Mouse (Mus musculus) stomach, postnatal 0 days (tissue): ENCODE measurements around the gene Gm38431. TPM values are rescaled to one million over a fixed set of nuclear protein-coding genes. Genes with fewer than 3 reads are reported as not detected.
A peak's percentile ranks its signal among the peaks of the same experiment; 100 is the strongest.

Source experiments
- ATAC-seq: fragments of 200-750 bp; cut with Nextera tagmentation; 2 replicates; pipeline ENCODE4 v1.8.0; 2017; ENCODE audit not compliant: low FRiP score, low TSS enrichment
- DNase-seq: peaks from one replicate; pipeline ENCODE4 v3.0.0-alpha.2; 2016; ENCODE audit warnings: low spot score
- H3K27ac ChIP-seq: fragments of 300-500 bp; sonication (generic); replicated peaks from 2 replicates; pipeline ENCODE4 v1.5.1; 2014; ENCODE audit warnings: mild to moderate bottlenecking, control low read depth
- H3K27me3 ChIP-seq: fragments of 300-500 bp; sonication (generic); 2 replicates; pipeline ENCODE4 v1.6.1; 2014; ENCODE audit warnings: low read length; ENCODE audit not compliant: control insufficient read depth, insufficient read depth
- H3K36me3 ChIP-seq: fragments of 300-500 bp; sonication (generic); 2 replicates; pipeline ENCODE4 v1.6.1; 2014; ENCODE audit warnings: low read length, mixed read lengths; ENCODE audit not compliant: control insufficient read depth, insufficient read depth
- H3K4me1 ChIP-seq: fragments of 300-500 bp; sonication (generic); replicated peaks from 2 replicates; pipeline ENCODE4 v1.6.1; 2014; ENCODE audit warnings: antibody characterized with exemption; ENCODE audit not compliant: control insufficient read depth, insufficient read depth
- H3K4me2 ChIP-seq: fragments of 300-500 bp; sonication (generic); replicated peaks from 2 replicates; pipeline ENCODE4 v1.6.1; 2014; ENCODE audit warnings: low read depth, mild to moderate bottlenecking, control low read depth, moderate library complexity
- H3K4me3 ChIP-seq: fragments of 300-500 bp; sonication (generic); 2 replicates; pipeline ENCODE4 v1.5.1; 2014; ENCODE audit warnings: low read depth, low read length, control low read depth
- H3K9ac ChIP-seq: fragments of 300-500 bp; sonication (generic); 2 replicates; pipeline ENCODE4 v1.6.1; 2014; ENCODE audit warnings: mild to moderate bottlenecking, low read length, control low read depth, mixed read lengths
- H3K9me3 ChIP-seq: fragments of 300-500 bp; sonication (generic); 2 replicates; pipeline ENCODE4 v1.6.1; 2016; ENCODE audit warnings: low read length; ENCODE audit not compliant: control insufficient read depth
- CTCF ChIP-seq: IDR thresholded peaks from 2 replicates; pipeline ENCODE4 v1.5.1; 2016; ENCODE audit warnings: antibody characterized with exemption, low read depth, mild to moderate bottlenecking, moderate library complexity
- EP300 ChIP-seq: optimal IDR thresholded peaks from 2 replicates; pipeline ENCODE3; 2016; ENCODE audit warnings: antibody characterized with exemption
- WGBS: fragments of 180-500 bp; shearing (Covaris S2); extraction: QIAGEN DNeasy Blood & Tissue Kit; methylation state at CpG from one replicate; pipeline ENCODE4 v1.1.7; 2014; 5-methylcytosine and 5-hydroxymethylcytosine counted together
- polyA plus RNA-seq: library from polyadenylated mRNA; unstranded; fragments of >200 nt; fragmentation: Nextera tagmentation; extraction: Ambion mirVana; gene quantifications from 2 replicates; pipeline ENCODE4 v1.2.1, GENCODE M21; 2015

Gm38431 gene
- polyA plus RNA-seq, 1 experiment from 2014 or later, result 0.28 TPM

DNA sequence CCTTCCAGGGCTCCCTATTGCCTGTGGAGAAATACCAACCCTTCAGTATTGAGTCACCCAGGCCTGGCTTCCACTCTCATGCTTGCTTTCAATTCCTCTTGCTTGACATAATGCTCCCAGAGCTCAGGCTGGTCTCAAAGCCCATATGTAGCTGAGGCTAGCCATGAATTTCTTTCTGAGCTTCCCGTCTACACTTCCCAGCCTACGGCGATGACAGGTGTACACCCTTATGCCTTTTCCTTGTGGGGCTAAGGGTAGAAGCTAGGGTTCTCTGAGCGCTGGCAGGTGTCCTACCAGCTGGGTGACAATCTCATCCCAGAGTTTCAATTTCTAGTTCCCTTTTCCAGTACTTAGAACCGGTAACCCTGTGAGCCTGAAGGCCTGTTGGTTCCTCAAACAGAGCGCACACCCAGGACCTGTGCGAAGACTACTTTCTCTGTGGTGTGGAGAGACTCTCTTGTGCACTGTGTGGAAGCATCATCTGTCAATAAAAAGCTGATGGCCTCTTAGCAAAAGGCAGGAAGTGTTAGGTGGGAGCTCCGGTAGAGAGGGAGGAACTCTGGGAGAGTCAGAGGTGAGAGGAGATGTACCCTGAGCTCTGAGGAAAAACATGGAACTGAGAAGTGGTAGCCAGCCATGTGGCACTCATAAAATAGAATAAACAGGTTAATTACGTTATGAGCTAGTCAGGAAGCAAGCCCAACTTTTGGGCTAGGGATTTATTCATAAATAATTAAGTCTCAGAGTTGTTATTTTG is 33.9 kb upstream of the Gm38431 start:
- peaks cover 7% of the 10 kb centered on the region; the same call in 1 of the 2 replicates for H3K36me3 ChIP-seq
- H3K4me3 ChIP-seq, result no peak overlapping the region
- H3K4me2 ChIP-seq, result no peak overlapping the region
- 85% methylated on average over 9 of the region's 9 CpGs for WGBS
- H3K9me3 ChIP-seq, result no peaks in the 10 kb centered on the region
- no peaks in the 10 kb centered on the region for H3K4me1 ChIP-seq
- TF ChIP-seq CTCF, result no peak
- TF ChIP-seq EP300, result no peak
- DNase-seq, result no peak
- H3K27ac ChIP-seq, result no peak overlapping the region
- H3K9ac ChIP-seq, result no peak overlapping the region
- ATAC-seq, result no peak
- H3K27me3 ChIP-seq, result no peaks in the 10 kb centered on the region

DNA sequence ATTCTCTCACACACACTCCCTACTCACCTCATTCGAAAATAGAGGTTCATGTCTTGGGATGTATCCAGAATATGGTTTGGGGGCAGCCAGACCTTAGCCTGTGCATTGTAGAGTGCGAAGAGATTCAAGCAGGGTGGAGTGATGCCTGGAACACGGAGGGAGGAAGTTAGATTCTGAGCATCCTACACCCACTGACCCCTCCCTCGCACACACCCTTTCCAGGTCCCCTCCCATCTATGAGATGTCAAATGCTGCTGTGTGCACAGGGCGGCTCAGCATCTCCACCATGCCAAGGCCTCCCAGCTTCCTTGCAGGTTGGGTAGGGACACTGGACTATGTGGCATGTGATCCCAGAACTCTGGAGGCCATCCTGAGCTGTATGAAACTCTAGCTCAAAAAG is 33.0 kb upstream of the Gm38431 start:
- no peak for DNase-seq
- H3K27me3 ChIP-seq, result no peaks in the 10 kb centered on the region
- H3K4me3 ChIP-seq, result no peak overlapping the region
- no peak overlapping the region for H3K27ac ChIP-seq
- H3K4me1 ChIP-seq, result no peaks in the 10 kb centered on the region
- peak; percentile 47; the same call in 1 of the 2 replicates for ATAC-seq
- H3K36me3 ChIP-seq, result peaks cover 7% of the 10 kb centered on the region; the same call in 1 of the 2 replicates
- TF ChIP-seq EP300 (no peak), CTCF (no peak)
- 78% methylated on average over 5 of the region's 5 CpGs for WGBS
- no peaks in the 10 kb centered on the region for H3K9me3 ChIP-seq
- no peak overlapping the region for H3K9ac ChIP-seq
- H3K4me2 ChIP-seq, result no peak overlapping the region

DNA sequence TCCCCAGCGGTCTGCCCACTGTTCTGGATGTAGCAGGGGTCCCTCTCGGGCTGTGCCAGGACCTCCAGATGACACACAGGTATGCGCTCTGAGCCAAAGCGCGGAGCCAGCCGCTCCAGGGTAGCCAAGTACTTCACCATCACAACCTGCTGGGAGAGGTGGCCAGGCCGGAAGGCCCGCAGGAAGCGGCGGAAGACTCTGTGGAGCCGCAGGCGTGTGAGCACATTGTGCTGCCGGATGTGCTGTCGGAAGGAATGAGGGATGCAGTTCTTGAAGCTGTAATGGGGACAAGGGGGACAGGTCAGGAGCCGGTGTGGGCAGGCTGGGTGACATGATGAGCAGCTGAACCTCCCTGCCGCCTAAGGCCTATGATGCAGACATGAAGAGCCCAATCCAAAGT is 29.7 kb upstream of the Gm38431 start:
- ATAC-seq (no peak), DNase-seq (no peak)
- Histone ChIP-seq H3K4me3 (no peak overlapping the region), H3K4me2 (no peak overlapping the region), H3K9me3 (no peaks in the 10 kb centered on the region), H3K4me1 (no peaks in the 10 kb centered on the region), H3K36me3 (peaks cover 5% of the 10 kb centered on the region; the same call in 1 of the 2 replicates), H3K27me3 (no peaks in the 10 kb centered on the region), H3K9ac (no peak overlapping the region), H3K27ac (no peak overlapping the region)
- WGBS, result 93% methylated on average over 16 of the region's 16 CpGs
- TF ChIP-seq CTCF (no peak), EP300 (no peak)

DNA sequence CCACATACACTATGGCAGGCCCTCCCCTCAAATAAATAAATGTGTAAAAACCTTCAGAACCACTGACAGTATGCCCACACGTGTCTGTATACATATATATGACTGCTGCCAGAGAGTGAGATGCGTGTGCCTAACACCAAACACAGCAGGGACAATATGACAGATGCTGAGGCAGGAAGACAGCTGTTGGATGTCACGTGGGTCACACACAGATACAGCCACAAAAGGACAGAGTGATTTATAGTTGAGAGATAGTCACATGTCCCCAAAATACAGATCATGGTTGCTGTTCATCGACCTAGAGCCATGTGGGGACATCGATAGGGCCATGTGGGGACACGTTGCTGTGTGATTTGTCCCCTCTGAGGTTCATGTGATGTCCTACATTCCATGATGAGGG is 25.3 kb upstream of the Gm38431 start:
- H3K9ac ChIP-seq, result no peak overlapping the region
- no peaks in the 10 kb centered on the region for H3K27me3 ChIP-seq
- no peak for TF ChIP-seq EP300
- no peak for TF ChIP-seq CTCF
- H3K9me3 ChIP-seq, result no peaks in the 10 kb centered on the region
- H3K27ac ChIP-seq, result no peak overlapping the region
- ATAC-seq, result no peak
- H3K4me1 ChIP-seq, result no peaks in the 10 kb centered on the region
- no peak overlapping the region for H3K4me3 ChIP-seq
- no peak overlapping the region for H3K4me2 ChIP-seq
- 69% methylated on average over 6 of the region's 6 CpGs for WGBS
- no peak for DNase-seq
- H3K36me3 ChIP-seq, result peaks cover 3% of the 10 kb centered on the region; the same call in 1 of the 2 replicates

DNA sequence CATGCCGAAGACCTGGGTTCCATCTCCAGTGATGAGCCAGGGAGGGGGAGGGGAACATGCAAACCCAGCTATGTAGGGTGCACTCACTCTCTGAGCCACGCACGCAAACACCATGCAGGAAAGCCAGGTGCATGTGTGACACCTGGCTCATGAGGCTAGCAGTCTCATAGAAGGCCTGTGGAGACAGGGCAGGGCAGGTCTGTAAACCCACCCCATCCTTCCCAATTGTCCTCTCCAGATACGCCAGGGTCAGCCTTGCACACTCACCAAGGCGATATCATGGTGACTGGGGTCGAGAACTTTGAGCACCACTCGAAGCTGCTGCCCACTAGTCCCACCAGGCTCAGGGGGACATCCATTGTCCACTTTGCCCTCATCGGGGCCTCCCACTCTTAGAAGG is 23.3 kb upstream of the Gm38431 start:
- TF ChIP-seq CTCF (no peak), EP300 (no peak)
- ATAC-seq (no peak), DNase-seq (no peak)
- Histone ChIP-seq H3K27me3 (no peaks in the 10 kb centered on the region), H3K4me1 (no peaks in the 10 kb centered on the region), H3K9ac (no peak overlapping the region), H3K9me3 (no peaks in the 10 kb centered on the region), H3K36me3 (peaks cover 2% of the 10 kb centered on the region; the same call in 1 of the 2 replicates), H3K27ac (no peak overlapping the region), H3K4me3 (no peak overlapping the region), H3K4me2 (no peak overlapping the region)
- 90% methylated on average over 8 of the region's 8 CpGs for WGBS

DNA sequence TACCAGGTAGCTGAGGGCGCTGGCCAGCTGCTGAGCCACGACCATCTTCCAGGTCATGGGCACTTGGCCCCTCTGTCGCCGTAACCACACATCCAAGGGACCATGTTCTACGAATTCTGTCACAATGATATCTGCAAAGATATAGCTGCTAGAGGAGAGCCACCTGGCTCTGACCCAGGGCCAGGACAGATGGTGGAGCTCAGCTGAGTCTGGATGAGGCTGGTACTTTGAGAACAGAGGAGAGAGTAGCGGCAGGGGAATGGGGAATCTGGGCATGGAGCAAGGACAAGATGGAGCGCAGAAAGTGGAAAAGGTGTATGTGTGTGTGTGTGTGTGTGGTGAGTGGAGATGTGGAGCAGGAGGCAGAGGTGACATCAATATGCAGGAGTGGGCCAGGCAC is 22.4 kb upstream of the Gm38431 start:
- Histone ChIP-seq H3K4me2 (no peak overlapping the region), H3K4me1 (no peaks in the 10 kb centered on the region), H3K27ac (no peak overlapping the region), H3K9ac (no peak overlapping the region), H3K9me3 (no peaks in the 10 kb centered on the region), H3K36me3 (peaks cover 2% of the 10 kb centered on the region; the same call in 1 of the 2 replicates), H3K4me3 (no peak overlapping the region), H3K27me3 (no peaks in the 10 kb centered on the region)
- 86% methylated on average over 7 of the region's 7 CpGs for WGBS
- no peak for ATAC-seq
- no peak for TF ChIP-seq CTCF
- no peak for TF ChIP-seq EP300
- DNase-seq, result no peak
